9 mouse cellular contexts compared by ENCODE assay signal in genomic region chr8:123701952-123702587, GRCm38 (mm10). TPM values are rescaled to one million over a fixed set of nuclear protein-coding genes. Genes with fewer than 3 reads are reported as not detected.
DNase-seq lines count a peak whose midpoint lies in the region; ATAC-seq and TF ChIP-seq lines count a peak whose summit lies in the region.
"Had no signal": no experiment of that assay in that cellular context is flagged by ENCODE, and none has a peak within 500 bp of the region (broad histone marks: within the 10 kb centered on the region; RNA-seq: fewer than 3 reads in every experiment).

No protein-coding gene starts in this region.

- H3K79me2 ChIP-seq in liver, adult 2 months (ENCODE audit: control insufficient read depth, insufficient read depth, low read length): no peaks in the 10 kb centered on the region

- no peak overlapping the region for H3K4me3 ChIP-seq in liver, adult 2 months (ENCODE audit: insufficient read depth, low read depth, low read length)
- no peak overlapping the region for H3K4me3 ChIP-seq in stomach, embryonic 15.5 days (replicated peaks)
- H3K4me3 ChIP-seq in midbrain, embryonic 13.5 days (replicated peaks): no peak overlapping the region

- ATAC-seq in stomach, embryonic 15.5 days (ENCODE audit: insufficient read depth, low FRiP score, low read depth): peak; percentile 67; the same call in 1 of the 2 replicates
- no peak for ATAC-seq in midbrain, embryonic 13.5 days

- no peak for TF ChIP-seq CTCF in liver, adult 2 months (IDR thresholded peaks at IDR 0.05; ENCODE audit: low read depth, low read length)

- no peak for TF ChIP-seq POLR2A in liver, adult 2 months (IDR thresholded peaks at IDR 0.05; ENCODE audit: extremely low read depth, insufficient read depth, low read length)

- H3K9ac ChIP-seq in liver, adult 2 months (ENCODE audit: low read depth, low read length): peak overlapping the region; percentile 35
- H3K9ac ChIP-seq in stomach, embryonic 15.5 days: no peak overlapping the region
- H3K9ac ChIP-seq in midbrain, embryonic 13.5 days (replicated peaks): no peak overlapping the region

- H3K36me3 ChIP-seq in liver, adult 2 months (ENCODE audit: control insufficient read depth, insufficient read depth, low read length): no peaks in the 10 kb centered on the region
- H3K36me3 ChIP-seq in stomach, embryonic 15.5 days: no peaks in the 10 kb centered on the region
- H3K36me3 ChIP-seq in midbrain, embryonic 13.5 days: no peaks in the 10 kb centered on the region

- no peaks in the 10 kb centered on the region for H3K9me3 ChIP-seq in stomach, embryonic 15.5 days
- H3K9me3 ChIP-seq in midbrain, embryonic 13.5 days: no peaks in the 10 kb centered on the region

- 11% methylated on average over 15 of the region's 15 CpGs for WGBS in liver, adult 2 months
- 33% methylated on average over 15 of the region's 15 CpGs for WGBS in stomach, embryonic 15.5 days
- 81% methylated on average over 15 of the region's 15 CpGs for WGBS in midbrain, embryonic 13.5 days

- H3K27ac ChIP-seq in liver, adult 2 months (replicated peaks; ENCODE audit: insufficient read depth, low read depth, low read length): peak overlapping the region; percentile 11
- H3K27ac ChIP-seq in stomach, embryonic 15.5 days: peak overlapping the region; percentile 53
- no peak overlapping the region for H3K27ac ChIP-seq in midbrain, embryonic 13.5 days

- H3K4me2 ChIP-seq in stomach, embryonic 15.5 days: peak overlapping the region; percentile 21
- H3K4me2 ChIP-seq in midbrain, embryonic 13.5 days (replicated peaks): no peak overlapping the region

- DNase-seq in kidney, postnatal 4 days: peak; percentile 79 to 84
- no peak for DNase-seq in kidney, adult 8-10 months
- peak; percentile 83 for DNase-seq in heart, adult 8-10 months (ENCODE audit: low spot score)
- DNase-seq in liver, adult 2 months (ENCODE audit: extremely low read depth, low read depth, low spot score): peak; percentile 96
- DNase-seq in retina, embryonic 14.5 days (ENCODE audit: low spot score): no peak
- no peak for DNase-seq in embryo, embryonic 11 days
- DNase-seq: gastrocnemius, postnatal 25 days had no signal

- H3K4me1 ChIP-seq in liver, adult 2 months (ENCODE audit: control insufficient read depth, insufficient read depth, low read length): peaks cover 14% of the 10 kb centered on the region
- H3K4me1 ChIP-seq in stomach, embryonic 15.5 days: peaks cover 26% of the 10 kb centered on the region
- H3K4me1 ChIP-seq in midbrain, embryonic 13.5 days (replicated peaks): peaks cover 7% of the 10 kb centered on the region; the same call in 1 of the 2 replicates

- no peaks in the 10 kb centered on the region for H3K27me3 ChIP-seq in liver, adult 2 months (ENCODE audit: control insufficient read depth, insufficient read depth, low read length)
- H3K27me3 ChIP-seq in stomach, embryonic 15.5 days (replicated peaks): no peaks in the 10 kb centered on the region
- no peaks in the 10 kb centered on the region; the same call in 1 of the 2 replicates for H3K27me3 ChIP-seq in midbrain, embryonic 13.5 days

RNA-seq across cellular contexts. Expression of gene Rhou, which starts 48.3 kb away (rescaled TPM):
- total RNA-seq in heart, adult 8-10 months (2022): 1 to 10 TPM; 6.3 to 8.6 (median 7.0) TPM
- 25.6 and 41.1 TPM in 2 replicates for total RNA-seq in liver, adult 2 months (2014; rRNA removed)
- 34.1 and 38.6 TPM in 2 replicates for polyA plus RNA-seq in liver, adult 2 months (2012; rRNA removed)
- 8.9 and 9.6 TPM in 2 replicates for polyA plus RNA-seq in stomach, embryonic 15.5 days (2015; fragmentation: Nextera tagmentation; extraction: Ambion mirVana)
- polyA plus RNA-seq in midbrain, embryonic 13.5 days (2015; fragmentation: Nextera tagmentation; extraction: Ambion mirVana): 9.3 and 11.6 TPM in 2 replicates

Comparison
In these comparisons a context has a peak if more than half of its experiments do, and no peak if none do; other contexts are left out.
1. DNase-seq: peak in kidney, postnatal 4 days (2 of 2), heart, adult 8-10 months (single experiment) and liver, adult 2 months (single experiment); none in kidney, adult 8-10 months (0 of 2), retina, embryonic 14.5 days (single experiment) and embryo, embryonic 11 days (single experiment).